Comparison of ENCODE assay signal across 7 mouse cellular contexts in the genomic region with DNA sequence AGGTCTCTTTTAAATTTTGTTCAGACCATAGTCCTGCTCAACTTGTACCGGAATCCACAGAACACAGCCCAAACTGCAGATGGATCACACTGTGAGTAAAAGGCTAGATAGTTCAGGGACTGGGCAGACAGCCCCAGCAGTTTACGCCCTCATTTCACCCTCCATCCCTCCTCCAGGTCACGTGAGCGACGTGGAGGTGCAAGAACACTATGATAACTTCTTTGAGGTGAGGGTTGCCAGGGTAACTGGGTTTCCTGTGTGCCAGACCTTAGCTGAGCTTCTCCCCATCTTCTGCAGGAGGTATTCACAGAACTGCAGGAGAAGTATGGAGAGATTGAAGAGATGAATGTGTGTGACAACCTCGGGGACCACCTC. TPM values are rescaled to one million over a fixed set of nuclear protein-coding genes. Genes with fewer than 3 reads are reported as not detected.
A peak's percentile ranks its signal among the peaks of the same experiment; 100 is the strongest.
DNase-seq lines count a peak whose midpoint lies in the region; ATAC-seq and TF ChIP-seq lines count a peak whose summit lies in the region.

No protein-coding gene starts in this region.

- peak overlapping the region; percentile 98 for H3K27ac ChIP-seq in embryonic facial prominence, embryonic 15.5 days (replicated peaks)
- H3K27ac ChIP-seq in limb, embryonic 15.5 days = peak overlapping the region; percentile 97
- peak overlapping the region; percentile 91 for H3K27ac ChIP-seq in stomach, postnatal 0 days (replicated peaks)

- peak overlapping the region; percentile 86 for H3K9ac ChIP-seq in embryonic facial prominence, embryonic 15.5 days
- H3K9ac ChIP-seq in limb, embryonic 15.5 days = peak overlapping the region; percentile 71; the same call in 1 of the 2 replicates
- H3K9ac ChIP-seq in stomach, postnatal 0 days (ENCODE audit: low read length) = peak overlapping the region; percentile 64; the same call in 1 of the 2 replicates

- peak overlapping the region; percentile 74 for H3K4me2 ChIP-seq in embryonic facial prominence, embryonic 15.5 days (replicated peaks)
- H3K4me2 ChIP-seq in limb, embryonic 15.5 days = peak overlapping the region; percentile 61
- peak overlapping the region; percentile 56 for H3K4me2 ChIP-seq in stomach, postnatal 0 days (replicated peaks; ENCODE audit: low read depth)

- H3K27me3 ChIP-seq in megakaryocyte, embryonic 14.5 days (replicated peaks) = no peaks in the 10 kb centered on the region
- no peaks in the 10 kb centered on the region for H3K27me3 ChIP-seq in embryonic facial prominence, embryonic 15.5 days
- H3K27me3 ChIP-seq in limb, embryonic 15.5 days = no peaks in the 10 kb centered on the region
- H3K27me3 ChIP-seq in stomach, postnatal 0 days (ENCODE audit: control insufficient read depth, insufficient read depth, low read length) = no peaks in the 10 kb centered on the region

- WGBS in embryonic facial prominence, embryonic 15.5 days = 25% methylated on average over 6 of the region's 6 CpGs
- WGBS in limb, embryonic 15.5 days = 18% methylated on average over 6 of the region's 6 CpGs
- WGBS in stomach, postnatal 0 days = 14% methylated on average over 6 of the region's 6 CpGs

- ATAC-seq in megakaryocyte, adult 5-6 weeks (ENCODE audit: poor library complexity, severe bottlenecking) = no peak
- no peak for ATAC-seq in embryonic facial prominence, embryonic 15.5 days (ENCODE audit: insufficient number of reproducible peaks, low FRiP score, low TSS enrichment, low read depth)
- ATAC-seq in limb, embryonic 15.5 days (ENCODE audit: insufficient number of reproducible peaks, low FRiP score, low TSS enrichment, low read depth) = no peak
- ATAC-seq in stomach, postnatal 0 days (ENCODE audit: low FRiP score, low TSS enrichment) = no peak

- no peak for TF ChIP-seq EP300 in stomach, postnatal 0 days (optimal IDR thresholded peaks at IDR 0.05)

- DNase-seq in stomach, postnatal 0 days (ENCODE audit: low spot score) = no peak
- DNase-seq in layer of hippocampus, postnatal 25 days (ENCODE audit: extremely low spot score in 1 of 2, low spot score in 1 of 2) = no peak
- DNase-seq in layer of hippocampus, adult 18-20 months (ENCODE audit: low spot score in 2 of 2) = no peak

- no peak for TF ChIP-seq CTCF in stomach, postnatal 0 days (IDR thresholded peaks at IDR 0.05; ENCODE audit: low read depth)

- H3K4me1 ChIP-seq in megakaryocyte, embryonic 14.5 days = peaks cover 59% of the 10 kb centered on the region
- peaks cover 22% of the 10 kb centered on the region; the same call in 1 of the 2 replicates for H3K4me1 ChIP-seq in embryonic facial prominence, embryonic 15.5 days
- H3K4me1 ChIP-seq in limb, embryonic 15.5 days = peaks cover 10% of the 10 kb centered on the region
- 0 out of 2 replicates have a peak, but pooled peaks cover 3% of the 10 kb centered on the region for H3K4me1 ChIP-seq in stomach, postnatal 0 days (replicated peaks; ENCODE audit: control insufficient read depth, insufficient read depth)

- H3K36me3 ChIP-seq in megakaryocyte, embryonic 14.5 days (replicated peaks; ENCODE audit: low read length) = peaks cover 62% of the 10 kb centered on the region
- H3K36me3 ChIP-seq in embryonic facial prominence, embryonic 15.5 days = peaks cover 25% of the 10 kb centered on the region
- peaks cover 40% of the 10 kb centered on the region for H3K36me3 ChIP-seq in limb, embryonic 15.5 days
- peaks cover 19% of the 10 kb centered on the region for H3K36me3 ChIP-seq in stomach, postnatal 0 days (ENCODE audit: control insufficient read depth, insufficient read depth, low read length)

- H3K9me3 ChIP-seq in megakaryocyte, embryonic 14.5 days = no peaks in the 10 kb centered on the region
- H3K9me3 ChIP-seq in embryonic facial prominence, embryonic 15.5 days (replicated peaks) = no peaks in the 10 kb centered on the region
- no peaks in the 10 kb centered on the region for H3K9me3 ChIP-seq in limb, embryonic 15.5 days
- no peaks in the 10 kb centered on the region for H3K9me3 ChIP-seq in stomach, postnatal 0 days (ENCODE audit: control insufficient read depth, low read length)

- peak overlapping the region; percentile 99 for H3K4me3 ChIP-seq in megakaryocyte, embryonic 14.5 days (replicated peaks)
- H3K4me3 ChIP-seq in embryonic facial prominence, embryonic 15.5 days (replicated peaks) = peak overlapping the region; percentile 94
- peak overlapping the region; percentile 68 for H3K4me3 ChIP-seq in limb, embryonic 15.5 days
- peak overlapping the region; percentile 58 for H3K4me3 ChIP-seq in stomach, postnatal 0 days (ENCODE audit: low read depth, low read length)

RNA-seq across cellular contexts. Expression of gene Psenen, which starts 0.5 kb away (rescaled TPM):
- polyA plus RNA-seq in megakaryocyte, embryonic 14.5 days (2012; ENCODE audit: insufficient read depth, low replicate concordance) = 21.1 and 77.9 TPM in 2 replicates
- 216 and 221 TPM in 2 replicates for total RNA-seq in megakaryocyte, adult 5-6 weeks (2015)
- 154 and 162 TPM in 2 replicates for total RNA-seq in megakaryocyte, adult 5-6 weeks (2017)
- polyA plus RNA-seq in embryonic facial prominence, embryonic 15.5 days (2015; fragmentation: Nextera tagmentation; extraction: Ambion mirVana) = 136 and 140 TPM in 2 replicates
- polyA plus RNA-seq in limb, embryonic 15.5 days (2015; fragmentation: Nextera tagmentation; extraction: Ambion mirVana) = 126 and 146 TPM in 2 replicates
- polyA plus RNA-seq in stomach, postnatal 0 days (2015; fragmentation: Nextera tagmentation; extraction: Ambion mirVana) = 185 and 197 TPM in 2 replicates
- 10 to 100 TPM; 76.0 to 92.1 TPM for total RNA-seq in layer of hippocampus, postnatal 25 days (2021)
- total RNA-seq in layer of hippocampus, adult 18-20 months (2021) = 10 to 100 TPM; 89.3 to 91.7 TPM

RNA-seq across cellular contexts. Expression of gene Gm49396, which starts 0.7 kb away (rescaled TPM):
- polyA plus RNA-seq in megakaryocyte, embryonic 14.5 days (2012; ENCODE audit: insufficient read depth, low replicate concordance) = 0.70 TPM in 1 of 2 replicates, not detected in the other
- 1.0 and 2.1 TPM in 2 replicates for total RNA-seq in megakaryocyte, adult 5-6 weeks (2015)
- total RNA-seq in megakaryocyte, adult 5-6 weeks (2017) = 3.6 and 3.8 TPM in 2 replicates
- 11.0 and 15.0 TPM in 2 replicates for polyA plus RNA-seq in embryonic facial prominence, embryonic 15.5 days (2015; fragmentation: Nextera tagmentation; extraction: Ambion mirVana)
- 12.2 and 12.4 TPM in 2 replicates for polyA plus RNA-seq in limb, embryonic 15.5 days (2015; fragmentation: Nextera tagmentation; extraction: Ambion mirVana)
- 2.5 and 2.6 TPM in 2 replicates for polyA plus RNA-seq in stomach, postnatal 0 days (2015; fragmentation: Nextera tagmentation; extraction: Ambion mirVana)
- total RNA-seq in layer of hippocampus, postnatal 25 days (2021) = 1 to 10 TPM; 6.8 to 8.8 TPM
- total RNA-seq in layer of hippocampus, adult 18-20 months (2021) = 1 to 10 TPM; 9.1 to 9.2 TPM

RNA-seq across cellular contexts. Expression of gene U2af1l4, which starts 0.8 kb away (rescaled TPM):
- polyA plus RNA-seq in megakaryocyte, embryonic 14.5 days (2012; ENCODE audit: insufficient read depth, low replicate concordance) = 52.8 and 64.1 TPM in 2 replicates
- total RNA-seq in megakaryocyte, adult 5-6 weeks (2015) = 15.2 and 19.6 TPM in 2 replicates
- 63.3 and 69.7 TPM in 2 replicates for total RNA-seq in megakaryocyte, adult 5-6 weeks (2017)
- 83.7 and 86.6 TPM in 2 replicates for polyA plus RNA-seq in embryonic facial prominence, embryonic 15.5 days (2015; fragmentation: Nextera tagmentation; extraction: Ambion mirVana)
- 83.0 and 85.3 TPM in 2 replicates for polyA plus RNA-seq in limb, embryonic 15.5 days (2015; fragmentation: Nextera tagmentation; extraction: Ambion mirVana)
- 60.5 and 63.9 TPM in 2 replicates for polyA plus RNA-seq in stomach, postnatal 0 days (2015; fragmentation: Nextera tagmentation; extraction: Ambion mirVana)
- 10 to 100 TPM; 69.8 to 72.5 TPM for total RNA-seq in layer of hippocampus, postnatal 25 days (2021)
- 10 to 100 TPM; 74.6 to 75.2 TPM for total RNA-seq in layer of hippocampus, adult 18-20 months (2021)

RNA-seq across cellular contexts. Expression of gene Igflr1, which starts 1.3 kb away (rescaled TPM):
- 4.3 and 15.3 TPM in 2 replicates for polyA plus RNA-seq in megakaryocyte, embryonic 14.5 days (2012; ENCODE audit: insufficient read depth, low replicate concordance)
- 4.6 and 8.0 TPM in 2 replicates for total RNA-seq in megakaryocyte, adult 5-6 weeks (2015)
- not detected in 2 replicates for total RNA-seq in megakaryocyte, adult 5-6 weeks (2017)
- 5.3 and 6.1 TPM in 2 replicates for polyA plus RNA-seq in embryonic facial prominence, embryonic 15.5 days (2015; fragmentation: Nextera tagmentation; extraction: Ambion mirVana)
- 3.0 and 3.5 TPM in 2 replicates for polyA plus RNA-seq in limb, embryonic 15.5 days (2015; fragmentation: Nextera tagmentation; extraction: Ambion mirVana)
- polyA plus RNA-seq in stomach, postnatal 0 days (2015; fragmentation: Nextera tagmentation; extraction: Ambion mirVana) = 1.3 and 1.4 TPM in 2 replicates
- total RNA-seq in layer of hippocampus, postnatal 25 days (2021) = 1 to 10 TPM; 4.7 to 5.2 TPM
- 1 to 10 TPM; 4.9 to 6.4 TPM for total RNA-seq in layer of hippocampus, adult 18-20 months (2021)

RNA-seq across cellular contexts. Expression of gene Lin37, which starts 4.3 kb away (rescaled TPM):
- polyA plus RNA-seq in megakaryocyte, embryonic 14.5 days (2012; ENCODE audit: insufficient read depth, low replicate concordance) = 49.3 and 62.3 TPM in 2 replicates
- 54.7 and 64.1 TPM in 2 replicates for total RNA-seq in megakaryocyte, adult 5-6 weeks (2015)
- total RNA-seq in megakaryocyte, adult 5-6 weeks (2017) = 13.0 and 22.4 TPM in 2 replicates
- 45.6 and 46.8 TPM in 2 replicates for polyA plus RNA-seq in embryonic facial prominence, embryonic 15.5 days (2015; fragmentation: Nextera tagmentation; extraction: Ambion mirVana)
- 37.9 and 49.4 TPM in 2 replicates for polyA plus RNA-seq in limb, embryonic 15.5 days (2015; fragmentation: Nextera tagmentation; extraction: Ambion mirVana)
- 30.2 and 30.9 TPM in 2 replicates for polyA plus RNA-seq in stomach, postnatal 0 days (2015; fragmentation: Nextera tagmentation; extraction: Ambion mirVana)
- 10 to 100 TPM; 36.8 to 44.9 TPM for total RNA-seq in layer of hippocampus, postnatal 25 days (2021)
- total RNA-seq in layer of hippocampus, adult 18-20 months (2021) = 10 to 100 TPM; 40.8 to 43.2 TPM
